Comparison of ENCODE assay signal across 7 mouse cellular contexts in genomic region chr15:11565503-11566031, GRCm38 (mm10).
DNase-seq lines count a peak whose midpoint lies in the region; ATAC-seq lines count a peak whose summit lies in the region.

No protein-coding gene starts in this region.

- no peaks in the 10 kb centered on the region for H3K9me3 ChIP-seq in embryonic facial prominence, embryonic 10.5 days
- no peaks in the 10 kb centered on the region for H3K9me3 ChIP-seq in hindbrain, embryonic 16.5 days (ENCODE audit: control insufficient read depth, low read length)
- H3K9me3 ChIP-seq in midbrain, embryonic 11.5 days (ENCODE audit: control insufficient read depth, low read length) = no peaks in the 10 kb centered on the region

- H3K4me1 ChIP-seq in embryonic facial prominence, embryonic 10.5 days = peaks cover 7% of the 10 kb centered on the region; the same call in 1 of the 2 replicates
- H3K4me1 ChIP-seq in hindbrain, embryonic 16.5 days (ENCODE audit: control insufficient read depth, insufficient read depth, low read depth, low read length) = peaks cover 3% of the 10 kb centered on the region
- H3K4me1 ChIP-seq in midbrain, embryonic 11.5 days (ENCODE audit: control insufficient read depth, insufficient read depth, low read length) = peaks cover 5% of the 10 kb centered on the region; the same call in 1 of the 2 replicates

- peak overlapping the region; percentile 37 for H3K4me2 ChIP-seq in hindbrain, embryonic 16.5 days (ENCODE audit: low read length)
- peak overlapping the region; percentile 2; the same call in 1 of the 2 replicates for H3K4me2 ChIP-seq in midbrain, embryonic 11.5 days

- ATAC-seq in hindbrain, embryonic 16.5 days = peak; percentile 64
- ATAC-seq in midbrain, embryonic 11.5 days (ENCODE audit: low FRiP score) = peak; percentile 69

- 0 out of 2 replicates have a peak overlapping the region, but pooled peaks have one; percentile 14 for H3K27ac ChIP-seq in embryonic facial prominence, embryonic 10.5 days (replicated peaks)
- H3K27ac ChIP-seq in hindbrain, embryonic 16.5 days (ENCODE audit: low read depth, low read length) = no peak overlapping the region
- H3K27ac ChIP-seq in midbrain, embryonic 11.5 days (ENCODE audit: low read depth, low read length) = no peak overlapping the region

- peak; percentile 55 for DNase-seq in adrenal gland, adult 8-10 months
- DNase-seq in embryonic facial prominence, embryonic 10.5 days (ENCODE audit: low spot score) = no peak
- no peak for DNase-seq in midbrain, embryonic 11.5 days (ENCODE audit: low spot score, missing footprints)
- no peak for DNase-seq in right cerebral cortex, adult 18-20 months
- DNase-seq in frontal cortex, postnatal 14 days (ENCODE audit: low spot score in 2 of 2) = no peak
- no peak for DNase-seq in thymus, postnatal 4 days

- H3K9ac ChIP-seq in hindbrain, embryonic 16.5 days (ENCODE audit: low read depth, low read length) = no peak overlapping the region
- no peak overlapping the region for H3K9ac ChIP-seq in midbrain, embryonic 11.5 days (ENCODE audit: low read length)

- H3K27me3 ChIP-seq in embryonic facial prominence, embryonic 10.5 days (replicated peaks; ENCODE audit: low read depth, poor library complexity, severe bottlenecking) = no peaks in the 10 kb centered on the region
- no peaks in the 10 kb centered on the region for H3K27me3 ChIP-seq in hindbrain, embryonic 16.5 days (replicated peaks; ENCODE audit: control insufficient read depth, insufficient read depth, low read length)
- H3K27me3 ChIP-seq in midbrain, embryonic 11.5 days (ENCODE audit: control insufficient read depth, insufficient read depth, low read length) = no peaks in the 10 kb centered on the region

- no peak overlapping the region for H3K4me3 ChIP-seq in embryonic facial prominence, embryonic 10.5 days
- H3K4me3 ChIP-seq in hindbrain, embryonic 16.5 days (ENCODE audit: low read length) = no peak overlapping the region
- no peak overlapping the region for H3K4me3 ChIP-seq in midbrain, embryonic 11.5 days (ENCODE audit: low read depth, low read length)

- 38% methylated on average over 10 of the region's 10 CpGs for WGBS in embryonic facial prominence, embryonic 10.5 days
- WGBS in hindbrain, embryonic 16.5 days = 28% methylated on average over 10 of the region's 10 CpGs
- 21% methylated on average over 10 of the region's 10 CpGs for WGBS in midbrain, embryonic 11.5 days

- H3K36me3 ChIP-seq in embryonic facial prominence, embryonic 10.5 days (replicated peaks) = no peaks in the 10 kb centered on the region
- no peaks in the 10 kb centered on the region for H3K36me3 ChIP-seq in hindbrain, embryonic 16.5 days (ENCODE audit: control insufficient read depth, insufficient read depth, low read length)
- H3K36me3 ChIP-seq in midbrain, embryonic 11.5 days (ENCODE audit: control insufficient read depth, insufficient read depth, low read length) = no peaks in the 10 kb centered on the region
